Mouse (Mus musculus) MEL (cell line): ENCODE results near the gene 1700016C15Rik. TPM values are rescaled to one million over a fixed set of nuclear protein-coding genes. Genes with fewer than 3 reads are reported as not detected.

Source experiments
- DNase-seq: peaks from one replicate; pipeline ENCODE4 v3.0.0; 2011; ENCODE audit warnings: low read depth, low spot score
- H3K27ac ChIP-seq: 2 replicates; pipeline ENCODE4 v1.5.1; 2012; ENCODE audit warnings: low read depth, mild to moderate bottlenecking, control low read depth, low read length, moderate library complexity; ENCODE audit not compliant: control insufficient read depth
- H3K27me3 ChIP-seq, 2 experiments: fragments of 150-350 bp in 1 of 2; sonication (generic) in 1 of 2; 2 replicates each; pipeline ENCODE4 v1.6.1; 2012; ENCODE audit warnings: low read length in 2 of 2, mild to moderate bottlenecking in 2 of 2, improper control_type of control experiment in 1 of 2, moderate library complexity in 1 of 2; ENCODE audit not compliant: insufficient read depth in 2 of 2, control insufficient read depth in 1 of 2
- H3K36me3 ChIP-seq, 2 experiments: 2 replicates each; pipeline ENCODE4 v1.6.1; 2012 to 2014; ENCODE audit warnings: low read length in 2 of 2, improper control_type of control experiment in 1 of 2, inconsistent platforms in 1 of 2, mild to moderate bottlenecking in 1 of 2; ENCODE audit not compliant: insufficient read depth in 2 of 2, control insufficient read depth in 1 of 2
- H3K4me1 ChIP-seq, 2 experiments: fragments of 150-350 bp in 1 of 2; sonication (generic) in 1 of 2; 2 replicates each; pipeline ENCODE4 v1.6.1; 2012; ENCODE audit warnings: low read length in 2 of 2, improper control_type of control experiment in 1 of 2, mild to moderate bottlenecking in 1 of 2; ENCODE audit not compliant: insufficient read depth in 2 of 2, control insufficient read depth in 1 of 2
- H3K4me3 ChIP-seq, 2 experiments: fragments of 150-350 bp in 1 of 2; sonication (generic) in 1 of 2; 2 replicates each; pipeline ENCODE4 v1.5.1; 2012; ENCODE audit warnings: low read depth in 2 of 2, low read length in 2 of 2, mild to moderate bottlenecking in 2 of 2, moderate library complexity in 2 of 2, control low read depth in 1 of 2, improper control_type of control experiment in 1 of 2; ENCODE audit not compliant: control insufficient read depth in 1 of 2, insufficient read depth in 1 of 2
- H3K79me2 ChIP-seq: 2 replicates; pipeline ENCODE4 v1.6.1; 2012; ENCODE audit warnings: mild to moderate bottlenecking, low read length, moderate library complexity; ENCODE audit not compliant: control insufficient read depth, poor library complexity, insufficient read depth
- H3K9ac ChIP-seq: 2 replicates; pipeline ENCODE4 v1.6.1; 2012; ENCODE audit warnings: low read depth, mild to moderate bottlenecking, control low read depth, low read length, moderate library complexity; ENCODE audit not compliant: control insufficient read depth, poor library complexity, severe bottlenecking
- H3K9me3 ChIP-seq: fragments of 150-350 bp; sonication (generic); replicated peaks from 2 replicates; pipeline ENCODE4 v1.6.1; 2012; ENCODE audit warnings: mild to moderate bottlenecking, low read length, improper control_type of control experiment, moderate library complexity; ENCODE audit not compliant: insufficient read depth
- CHD2 ChIP-seq: IDR thresholded peaks from 2 replicates; pipeline ENCODE4 v1.6.1; 2011; ENCODE audit warnings: low read length, improper control_type of control experiment
- E2F4 ChIP-seq: IDR thresholded peaks from 2 replicates; pipeline ENCODE4 v1.6.1; 2011; ENCODE audit warnings: low read depth, low read length, improper control_type of control experiment, borderline replicate concordance
- ELF1 ChIP-seq: IDR thresholded peaks from 2 replicates; pipeline ENCODE4 v1.6.1; 2014; ENCODE audit warnings: low read depth, mild to moderate bottlenecking, inconsistent platforms, low read length, improper control_type of control experiment, moderate library complexity
- EP300 ChIP-seq, 2 experiments: IDR thresholded peaks; 2 replicates each; pipeline ENCODE4 v1.6.1; 2011; ENCODE audit warnings: improper control_type of control experiment in 2 of 2, low read length in 2 of 2, low read depth in 1 of 2, mild to moderate bottlenecking in 1 of 2
- ETS1 ChIP-seq: IDR thresholded peaks from 2 replicates; pipeline ENCODE4 v1.6.1; 2012; ENCODE audit warnings: low read depth, mild to moderate bottlenecking, inconsistent platforms, low read length, improper control_type of control experiment, moderate library complexity
- GABPA ChIP-seq: IDR thresholded peaks from 2 replicates; pipeline ENCODE4 v1.6.1; 2012; ENCODE audit warnings: low read depth, mild to moderate bottlenecking, inconsistent platforms, low read length, improper control_type of control experiment, moderate library complexity
- MAFK ChIP-seq: IDR thresholded peaks from 2 replicates; pipeline ENCODE4 v1.6.1; 2011; ENCODE audit warnings: low read depth, mild to moderate bottlenecking, low read length, improper control_type of control experiment, borderline replicate concordance
- MAX ChIP-seq: IDR thresholded peaks from 2 replicates; pipeline ENCODE4 v1.6.1; 2011; ENCODE audit warnings: low read length, improper control_type of control experiment
- MEF2A ChIP-seq: IDR thresholded peaks from 2 replicates; pipeline ENCODE4 v1.6.1; 2014; ENCODE audit warnings: low read depth, mild to moderate bottlenecking, inconsistent platforms, low read length, improper control_type of control experiment; ENCODE audit not compliant: poor library complexity, insufficient replicate concordance, severe bottlenecking; ENCODE audit errors: extremely low read depth
- MYB ChIP-seq: IDR thresholded peaks from 2 replicates; pipeline ENCODE4 v1.6.1; 2011; ENCODE audit warnings: mild to moderate bottlenecking, low read depth, low read length, improper control_type of control experiment
- NELFE ChIP-seq: IDR thresholded peaks from 2 replicates; pipeline ENCODE4 v1.6.1; 2011; ENCODE audit warnings: low read depth, low read length, improper control_type of control experiment
- POLR2AphosphoS2 ChIP-seq: IDR thresholded peaks from 2 replicates; pipeline ENCODE4 v1.6.1; 2011; ENCODE audit warnings: low read length, improper control_type of control experiment
- POLR2AphosphoS5 ChIP-seq: IDR thresholded peaks from 2 replicates; pipeline ENCODE4 v1.6.1; 2012; ENCODE audit warnings: low read depth, borderline replicate concordance, mild to moderate bottlenecking, inconsistent platforms, low read length, moderate library complexity, mixed read lengths
- SIN3A ChIP-seq: IDR thresholded peaks from 2 replicates; pipeline ENCODE4 v1.6.1; 2012; ENCODE audit warnings: low read length, improper control_type of control experiment, inconsistent platforms
- SMC3 ChIP-seq: IDR thresholded peaks from 2 replicates; pipeline ENCODE4 v1.6.1; 2011; ENCODE audit warnings: low read depth, low read length, improper control_type of control experiment
- TAL1 ChIP-seq: IDR thresholded peaks from 2 replicates; pipeline ENCODE4 v1.6.1; 2012; ENCODE audit warnings: mild to moderate bottlenecking, inconsistent platforms, low read length, moderate library complexity, mixed read lengths
- TBP ChIP-seq: IDR thresholded peaks from 2 replicates; pipeline ENCODE4 v1.8.0; 2011; ENCODE audit warnings: low read depth, low read length, improper control_type of control experiment
- TCF12 ChIP-seq: IDR thresholded peaks from 2 replicates; pipeline ENCODE4 v1.6.1; 2014; ENCODE audit warnings: low read depth, mild to moderate bottlenecking, inconsistent platforms, low read length, improper control_type of control experiment, moderate library complexity
- UBTF ChIP-seq: IDR thresholded peaks from 2 replicates; pipeline ENCODE4 v1.6.1; 2012; ENCODE audit warnings: low read depth, mild to moderate bottlenecking, inconsistent platforms, low read length, improper control_type of control experiment, moderate library complexity, borderline replicate concordance; ENCODE audit not compliant: insufficient read depth
- USF2 ChIP-seq, 2 experiments: IDR thresholded peaks; 2 replicates each; pipeline ENCODE4 v1.6.1; 2011 to 2012; ENCODE audit warnings: improper control_type of control experiment in 2 of 2, low read length in 2 of 2, borderline replicate concordance in 1 of 2, inconsistent platforms in 1 of 2, low read depth in 1 of 2, mild to moderate bottlenecking in 1 of 2; ENCODE audit not compliant: insufficient read depth in 1 of 2
- ZKSCAN1 ChIP-seq: IDR thresholded peaks from 2 replicates; pipeline ENCODE4 v1.6.1; 2012; ENCODE audit warnings: low read depth, mild to moderate bottlenecking, inconsistent platforms, low read length, improper control_type of control experiment, moderate library complexity
- polyA plus RNA-seq, 2 experiments: library from polyadenylated mRNA; stranded (reverse) in 1 of 2; unstranded in 1 of 2; fragments of >175 nt in 1 of 2; fragments of >200 nt in 1 of 2; gene quantifications; 2 replicates each; pipeline versions ENCODE4 v1.2.1 to v1.2.4; 2012; ENCODE audit warnings: low replicate concordance in 2 of 2, low read depth in 1 of 2; ENCODE audit not compliant: insufficient read length in 2 of 2, insufficient read depth in 1 of 2, missing spikeins in 1 of 2
- total RNA-seq: library from RNA; depleted of rRNA; stranded (reverse); fragments of 300-350 nt; gene quantifications from 2 replicates; pipeline ENCODE4 v1.2.3, GENCODE M21; 2012

1700016C15Rik gene
- total and polyA plus RNA-seq, 3 experiments = not detected

DNA sequence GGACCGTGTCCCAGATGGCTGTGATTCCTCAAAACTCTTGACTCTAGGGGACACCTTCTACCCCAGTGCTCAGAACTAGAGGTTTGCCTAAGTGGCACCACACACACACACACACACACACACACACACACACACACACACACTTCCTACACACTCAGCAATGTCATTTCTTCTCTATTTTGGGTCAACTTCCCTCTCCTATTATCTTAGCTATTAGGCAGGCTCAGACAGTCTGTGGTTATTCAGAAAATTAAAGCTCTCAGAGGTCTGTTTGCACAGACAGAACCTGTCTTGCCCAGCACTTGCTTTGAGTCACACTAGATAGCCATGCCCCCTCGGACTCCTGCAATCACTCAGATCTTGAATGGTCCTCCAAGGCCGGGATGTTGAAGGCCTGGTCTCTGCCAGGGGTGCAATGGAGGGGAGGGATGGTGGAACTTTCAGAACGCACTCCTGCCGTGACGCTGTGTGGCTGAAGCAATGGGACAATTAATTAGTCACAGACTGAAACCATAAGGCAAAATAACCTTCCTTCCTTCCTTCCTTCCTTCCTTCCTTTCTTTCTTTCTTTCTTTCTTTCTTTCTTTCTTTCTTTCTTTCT lies 8.0 kb downstream of the 1700016C15Rik start:
- H3K9me3 ChIP-seq = no peaks in the 10 kb centered on the region; the same call in 1 of the 2 replicates
- H3K79me2 ChIP-seq = no peaks in the 10 kb centered on the region
- DNase-seq = peak; percentile 72
- H3K36me3 ChIP-seq = no peaks in the 10 kb centered on the region
- H3K4me1 ChIP-seq = peaks cover 0 to 4% of the 10 kb centered on the region in 2 experiments; a peak in 2 of 4 replicates
- no peak for TF ChIP-seq GABPA
- peak; percentile 43 to 48; a peak in 2 of 4 replicates for TF ChIP-seq EP300 (IDR thresholded peaks at IDR 0.05; ENCODE audit: low read depth in 1 of 2, low read length in 2 of 2)
- H3K4me3 ChIP-seq = peak overlapping the region in 1 of 2 experiments; percentile 43; a peak in 1 of 4 replicates
- H3K27ac ChIP-seq = no peak overlapping the region
- no peak overlapping the region for H3K9ac ChIP-seq
- no peaks in the 10 kb centered on the region for H3K27me3 ChIP-seq

DNA sequence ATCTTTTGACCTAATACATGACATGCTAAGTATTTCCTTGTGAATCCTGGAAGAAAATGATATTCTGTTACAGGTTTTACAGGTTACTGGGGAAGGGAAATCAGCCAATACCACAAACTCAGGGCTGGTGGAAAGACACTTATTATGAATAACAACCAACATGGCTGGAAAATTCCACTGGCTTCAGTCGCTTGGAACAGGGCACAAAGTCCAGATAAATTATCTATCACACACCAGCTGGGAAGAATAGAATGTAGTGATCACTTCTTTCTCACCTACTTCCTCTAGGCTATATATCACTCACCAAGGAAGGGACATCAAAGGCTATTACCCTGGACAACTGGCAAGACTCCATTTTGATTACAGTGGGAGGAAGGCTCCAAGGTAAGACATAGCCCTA lies 11.1 kb downstream of the 1700016C15Rik start:
- H3K27me3 ChIP-seq = no peaks in the 10 kb centered on the region
- no peaks in the 10 kb centered on the region; the same call in 1 of the 2 replicates for H3K9me3 ChIP-seq
- no peak overlapping the region for H3K27ac ChIP-seq
- H3K36me3 ChIP-seq = no peaks in the 10 kb centered on the region
- peaks cover 0 to 4% of the 10 kb centered on the region in 2 experiments; a peak in 2 of 4 replicates for H3K4me1 ChIP-seq
- no peak overlapping the region for H3K4me3 ChIP-seq
- TF ChIP-seq TAL1 (no peak), POLR2AphosphoS2 (no peak), POLR2AphosphoS5 (no peak)
- no peak overlapping the region for H3K9ac ChIP-seq
- no peaks in the 10 kb centered on the region for H3K79me2 ChIP-seq
- no peak for DNase-seq

GRCm38 (mm10) chr1:177742119-177742518 lies 12.5 kb downstream of the 1700016C15Rik start:
- DNase-seq = no peak
- H3K36me3 ChIP-seq = no peaks in the 10 kb centered on the region
- H3K4me3 ChIP-seq = no peak overlapping the region
- peaks cover 0 to 4% of the 10 kb centered on the region in 2 experiments; a peak in 2 of 4 replicates for H3K4me1 ChIP-seq
- H3K27ac ChIP-seq = no peak overlapping the region
- H3K79me2 ChIP-seq = no peaks in the 10 kb centered on the region
- H3K27me3 ChIP-seq = no peaks in the 10 kb centered on the region
- TF ChIP-seq CHD2 (no peak), MAFK (no peak), E2F4 (no peak), SIN3A (no peak), ZKSCAN1 (no peak), POLR2AphosphoS5 (no peak), UBTF (no peak), MYB (no peak), TCF12 (no peak), USF2 (IDR thresholded peaks at IDR 0.05; ENCODE audit: borderline replicate concordance in 1 of 2, insufficient read depth in 1 of 2, low read depth in 1 of 2, low read length in 2 of 2) (no peak), TBP (no peak), ELF1 (no peak), EP300 (IDR thresholded peaks at IDR 0.05; ENCODE audit: low read depth in 1 of 2, low read length in 2 of 2) (no peak), TAL1 (no peak), MAX (no peak), ETS1 (no peak), NELFE (no peak), MEF2A (no peak), SMC3 (no peak)
- TF ChIP-seq, all 39 proteins: peak for 0
- H3K9me3 ChIP-seq = no peaks in the 10 kb centered on the region; the same call in 1 of the 2 replicates
- H3K9ac ChIP-seq = no peak overlapping the region
